Comparison of ENCODE assay signal across 15 mouse cellular contexts in genomic region chr5:72761237-72761636, GRCm38 (mm10). TPM values are rescaled to one million over a fixed set of nuclear protein-coding genes. Genes with fewer than 3 reads are reported as not detected.
A peak's percentile ranks its signal among the peaks of the same experiment; 100 is the strongest.
DNase-seq lines count a peak whose midpoint lies in the region; ATAC-seq and TF ChIP-seq lines count a peak whose summit lies in the region.
"Had no signal": no experiment of that assay in that cellular context is flagged by ENCODE, and none has a peak within 500 bp of the region (broad histone marks: within the 10 kb centered on the region; RNA-seq: fewer than 3 reads in every experiment).

No protein-coding gene starts in this region.

- no peak overlapping the region for H3K4me2 ChIP-seq in forebrain, embryonic 11.5 days (ENCODE audit: low read depth, low read length, severe bottlenecking)
- H3K4me2 ChIP-seq: embryonic facial prominence, embryonic 12.5 days; liver, embryonic 11.5 days; neural tube, embryonic 13.5 days had no signal

- no peaks in the 10 kb centered on the region for H3K27me3 ChIP-seq in forebrain, embryonic 11.5 days (ENCODE audit: control insufficient read depth, insufficient read depth, low read length)
- H3K27me3 ChIP-seq: embryonic facial prominence, embryonic 12.5 days; neural tube, embryonic 13.5 days had no signal

- no peaks in the 10 kb centered on the region for H3K4me1 ChIP-seq in forebrain, embryonic 11.5 days (replicated peaks; ENCODE audit: control insufficient read depth, insufficient read depth, low read length)
- H3K4me1 ChIP-seq: neural tube, embryonic 13.5 days had no signal

- H3K4me3 ChIP-seq in forebrain, embryonic 11.5 days (ENCODE audit: low read depth, low read length) = no peak overlapping the region
- H3K4me3 ChIP-seq in gastrocnemius, adult 2 months = no peak overlapping the region
- H3K4me3 ChIP-seq: embryonic facial prominence, embryonic 12.5 days; forebrain, embryonic 10.5 days; neural tube, embryonic 13.5 days had no signal

- no peaks in the 10 kb centered on the region for H3K36me3 ChIP-seq in forebrain, embryonic 11.5 days (ENCODE audit: control insufficient read depth, insufficient read depth, low read length)
- H3K36me3 ChIP-seq: embryonic facial prominence, embryonic 12.5 days; forebrain, embryonic 10.5 days; neural tube, embryonic 13.5 days had no signal

- H3K9me3 ChIP-seq in forebrain, embryonic 11.5 days (ENCODE audit: control insufficient read depth, low read length) = no peaks in the 10 kb centered on the region
- H3K9me3 ChIP-seq: embryonic facial prominence, embryonic 12.5 days; forebrain, embryonic 10.5 days; neural tube, embryonic 13.5 days had no signal

- H3K27ac ChIP-seq in forebrain, embryonic 11.5 days (ENCODE audit: low read depth, low read length) = no peak overlapping the region
- no peak overlapping the region for H3K27ac ChIP-seq in gastrocnemius, adult 2 months
- H3K27ac ChIP-seq: embryonic facial prominence, embryonic 12.5 days; forebrain, embryonic 10.5 days; neural tube, embryonic 13.5 days had no signal

- DNase-seq in 416B (ENCODE audit: low read depth) = peak; percentile 58
- DNase-seq in CD4-positive helper T cell, adult 2 months (ENCODE audit: low read depth, low spot score) = peak; percentile 74
- peak; percentile 59 for DNase-seq in induced T-regulatory cell, adult 2 months (ENCODE audit: low read depth)
- DNase-seq in thymus, adult 18-20 months = peak; percentile 63 to 81
- DNase-seq in kidney, adult 18-20 months = no peak
- DNase-seq in forebrain, embryonic 11.5 days (ENCODE audit: low spot score) = no peak
- no peak for DNase-seq in gastrocnemius, adult 2 months
- DNase-seq: cerebellum, postnatal 10 days; heart, postnatal 4 days; kidney, adult 8-10 months; lung, postnatal 10 days had no signal

- intact Hi-C loops in gastrocnemius, adult 2 months (cut with DNase I) = no loop called here

- TF ChIP-seq CTCF in gastrocnemius, adult 2 months (IDR thresholded peaks at IDR 0.05) = no peak

- no peak overlapping the region for H3K9ac ChIP-seq in forebrain, embryonic 11.5 days (ENCODE audit: low read length)
- H3K9ac ChIP-seq: embryonic facial prominence, embryonic 12.5 days; neural tube, embryonic 13.5 days had no signal

- no peak for ATAC-seq in forebrain, embryonic 11.5 days (replicated peaks; ENCODE audit: low FRiP score)

- WGBS in forebrain, embryonic 11.5 days = 87% methylated on average over 5 of the region's 5 CpGs

RNA-seq across cellular contexts. Expression of gene Txk, which starts 8.7 kb away (rescaled TPM):
- not detected in 2 replicates for polyA plus RNA-seq in forebrain, embryonic 11.5 days (2014; fragmentation: Nextera tagmentation; extraction: Ambion mirVana)
- under 1 TPM in 1 of 2 experiments, not detected in 1; 0.06 TPM for total RNA-seq in gastrocnemius, adult 2 months (2021)
- polyA plus RNA-seq: forebrain, embryonic 10.5 days; liver, embryonic 11.5 days had no signal

Comparison
In these comparisons a context has a peak if more than half of its experiments do, and no peak if none do; other contexts are left out.
1. DNase-seq: peak in 416B (single experiment), CD4-positive helper T cell, adult 2 months (single experiment), induced T-regulatory cell, adult 2 months (single experiment) and thymus, adult 18-20 months (2 of 2); none in kidney, adult 18-20 months (single experiment), forebrain, embryonic 11.5 days (single experiment) and gastrocnemius, adult 2 months (single experiment).